Mouse (Mus musculus) kidney, postnatal 14 days (tissue): ENCODE measurements around the gene Slc2a10.

ENCODE experiments used
- DNase-seq: peaks from one replicate; pipeline ENCODE4 v3.0.0; 2022; ENCODE audit warnings: mixed read lengths

Slc2a10 gene

GRCm38 (mm10) chr2:165563298-165564058 lies 59.9 kb downstream of the Slc2a10 start:
- DNase-seq = peak; percentile 45

- peak; percentile 44 for DNase-seq
Measured at GRCm38 (mm10) chr2:165564101-165564500, 60.5 kb downstream of the Slc2a10 start.

GRCm38 (mm10) chr2:165564620-165565019 lies 61.0 kb downstream of the Slc2a10 start:
- no peak for DNase-seq

- DNase-seq = no peak
Measured at GRCm38 (mm10) chr2:165566898-165567297, 63.3 kb downstream of the Slc2a10 start.

GRCm38 (mm10) chr2:165567820-165568219 lies 64.2 kb downstream of the Slc2a10 start:
- no peak for DNase-seq

GRCm38 (mm10) chr2:165568911-165569310 lies 65.3 kb downstream of the Slc2a10 start:
- DNase-seq = no peak
